Mouse (Mus musculus) urinary bladder, postnatal 36 days (tissue): Measurements from ENCODE around the gene Scgb1b11.
"Not testable (repeated sequence)": the region's sequence is repeated elsewhere in the genome, so short reads cannot be mapped to it uniquely, and the experiment has no call there.

Source experiments
- DNase-seq, 2 experiments: peaks; one replicate each; pipeline ENCODE4 v3.0.0; 2022; ENCODE audit warnings: low spot score in 2 of 2, mixed read lengths in 1 of 2

The Scgb1b11 gene

GRCm38 (mm10) chr7:32222540-32222939, at the start of gene Scgb1b11:
Gene Scgb1b11 (plus strand): TSS chr7:32222840.
- DNase-seq = not testable (repeated sequence)

GRCm38 (mm10) chr7:32211045-32211444, 11.6 kb upstream of the Scgb1b11 start, which contains the start of gene Scgb2b11:
Gene Scgb2b11 (minus strand): TSS chr7:32211145.
- DNase-seq = not testable (repeated sequence)
